Mouse (Mus musculus) right cerebral cortex, postnatal 4 days (tissue): Measurements from ENCODE around the gene Oosp2.

Experiments used
- DNase-seq: peaks from one replicate; pipeline ENCODE4 v3.0.0-alpha.2; 2022

Gene Oosp2

GRCm38 (mm10) chr19:11660459-11660858 lies at the start of gene Oosp2:
Gene Oosp2, minus strand, starts transcription at chr19:11660559.
- DNase-seq: no peak

DNA sequence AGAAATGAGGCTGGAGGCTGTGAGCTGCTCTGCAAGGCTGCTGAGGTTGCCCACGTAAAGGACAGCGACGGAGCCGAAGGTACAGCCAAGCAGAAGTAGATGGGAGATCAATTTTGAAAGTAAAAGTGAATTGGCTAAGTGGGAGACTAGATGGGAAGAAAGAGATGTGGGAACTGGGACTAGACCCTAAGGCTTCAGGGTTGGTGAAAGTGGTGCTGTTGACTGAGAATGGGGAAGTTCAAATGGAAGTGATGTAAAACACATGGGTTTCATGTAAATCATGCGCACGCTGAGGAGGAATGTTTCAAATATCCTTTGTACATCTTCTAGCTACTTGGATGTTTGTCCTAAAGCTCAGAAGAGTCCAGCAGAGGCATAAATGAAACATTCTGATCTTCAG lies 38.0 kb upstream of the Oosp2 start:
- no peak for DNase-seq

GRCm38 (mm10) chr19:11696755-11697154 lies 36.4 kb upstream of the Oosp2 start, which contains the start of gene Oosp3:
Gene Oosp3, plus strand, starts transcription at chr19:11697055.
- no peak for DNase-seq

GRCm38 (mm10) chr19:11691454-11691853 lies 31.1 kb upstream of the Oosp2 start:
- DNase-seq: no peak

GRCm38 (mm10) chr19:11690839-11691238 lies 30.5 kb upstream of the Oosp2 start, which contains the start of gene Oosp1:
Gene Oosp1, minus strand, starts transcription at chr19:11691150.
- DNase-seq: no peak

DNA sequence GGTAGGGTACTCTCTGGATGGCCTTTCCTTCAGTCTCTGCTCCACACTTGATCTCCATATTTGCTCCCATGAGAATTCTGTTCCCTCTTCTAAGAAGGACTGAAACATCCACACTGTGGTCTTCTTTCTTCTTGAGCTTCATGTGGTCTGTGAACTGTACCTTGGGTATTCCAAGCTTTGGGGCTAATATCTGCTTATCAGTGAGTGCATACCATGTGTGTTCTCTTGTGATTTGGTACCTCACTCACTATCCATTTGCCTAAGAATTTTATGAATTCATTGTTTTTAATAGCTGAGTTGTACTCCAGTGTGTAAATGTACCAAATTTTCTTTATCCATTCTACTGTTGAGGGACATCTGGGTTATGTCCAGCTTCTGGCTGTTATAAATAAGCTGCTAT lies 1.2 kb upstream of the Oosp2 start:
- DNase-seq: no peak

GRCm38 (mm10) chr19:11659142-11659541 lies 1.2 kb downstream of the Oosp2 start:
- DNase-seq: no peak

DNA sequence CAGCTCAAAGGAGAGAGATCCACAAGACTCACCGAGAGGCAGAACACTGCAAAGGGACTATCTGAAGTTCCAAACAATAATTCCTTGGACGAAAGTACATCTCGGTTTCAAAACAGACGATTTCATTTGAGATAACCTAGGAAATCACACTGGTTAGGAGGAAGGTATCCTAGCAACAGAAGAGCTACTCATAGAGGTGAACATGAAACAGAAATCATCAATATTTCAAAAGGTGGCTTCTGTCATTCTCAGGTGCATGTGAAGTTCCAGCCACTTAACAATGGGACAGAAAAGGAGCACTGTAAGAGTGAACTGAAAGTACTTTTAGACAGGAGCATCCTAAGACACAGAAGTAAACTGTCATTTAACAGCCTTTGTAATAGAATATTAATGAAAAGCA lies 10.8 kb downstream of the Oosp2 start:
- no peak for DNase-seq

- DNase-seq: no peak
Measured at GRCm38 (mm10) chr19:11646166-11646565, 14.2 kb downstream of the Oosp2 start.

GRCm38 (mm10) chr19:11640732-11641131 lies 19.6 kb downstream of the Oosp2 start, which contains the start of gene Ms4a3:
Gene Ms4a3, minus strand, starts transcription at chr19:11640851.
- no peak for DNase-seq

DNA sequence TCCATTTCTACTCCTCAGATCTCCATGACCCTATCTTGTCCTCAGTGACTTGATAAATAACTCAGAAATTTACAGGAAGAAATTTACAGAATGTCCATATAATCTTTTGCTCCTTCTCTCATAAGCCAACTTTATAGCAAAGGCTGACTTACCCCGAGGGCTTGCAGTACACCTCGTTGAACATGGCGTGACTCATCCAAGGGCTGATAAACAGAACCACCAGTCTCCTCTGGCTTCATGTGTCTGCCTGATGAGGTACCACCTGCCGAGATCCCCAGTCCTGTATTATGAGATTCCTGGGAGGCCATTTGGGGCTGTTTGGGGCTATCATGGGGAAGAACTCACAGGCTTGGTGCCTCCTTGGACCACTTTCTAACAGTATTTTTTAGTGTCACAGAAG lies 21.3 kb downstream of the Oosp2 start:
- no peak for DNase-seq

DNA sequence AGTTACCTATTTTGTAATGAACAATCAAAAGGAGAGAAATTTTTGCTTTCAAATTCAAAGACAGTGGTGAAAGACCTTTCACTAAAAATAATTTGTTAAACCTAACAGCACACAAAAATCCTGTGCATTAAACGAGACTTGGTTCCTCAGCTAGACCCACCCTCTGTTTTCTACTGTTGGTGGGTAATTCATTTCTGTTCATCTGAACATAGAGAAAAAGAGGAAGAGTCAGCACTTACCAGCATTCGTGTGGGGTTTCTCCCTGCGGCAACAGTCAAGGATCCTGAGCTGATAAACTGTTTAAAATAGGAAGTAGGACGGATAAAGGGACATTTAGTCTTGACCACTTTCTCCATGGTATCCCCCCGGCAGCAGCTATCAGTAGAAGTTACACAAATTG lies 24.8 kb downstream of the Oosp2 start:
- DNase-seq: no peak

DNA sequence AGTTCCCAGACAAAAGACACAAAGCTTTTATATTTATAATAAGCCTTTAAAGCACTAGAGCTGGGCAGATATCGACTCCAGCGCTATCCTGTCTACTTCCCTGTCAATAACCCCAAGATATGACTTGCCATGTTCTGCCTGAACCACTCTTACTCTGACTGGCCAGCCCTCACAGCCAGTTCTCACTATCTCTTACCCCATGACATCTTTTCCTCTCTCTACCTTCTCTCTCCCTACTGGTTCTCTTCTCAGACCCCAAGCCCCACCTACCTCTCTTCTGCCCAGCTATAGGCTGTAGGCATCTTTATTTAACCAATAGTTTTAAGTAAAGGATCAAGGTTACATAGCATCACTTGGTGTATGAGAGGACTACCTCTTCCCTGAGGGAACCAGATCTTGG lies 26.0 kb downstream of the Oosp2 start:
- no peak for DNase-seq

DNA sequence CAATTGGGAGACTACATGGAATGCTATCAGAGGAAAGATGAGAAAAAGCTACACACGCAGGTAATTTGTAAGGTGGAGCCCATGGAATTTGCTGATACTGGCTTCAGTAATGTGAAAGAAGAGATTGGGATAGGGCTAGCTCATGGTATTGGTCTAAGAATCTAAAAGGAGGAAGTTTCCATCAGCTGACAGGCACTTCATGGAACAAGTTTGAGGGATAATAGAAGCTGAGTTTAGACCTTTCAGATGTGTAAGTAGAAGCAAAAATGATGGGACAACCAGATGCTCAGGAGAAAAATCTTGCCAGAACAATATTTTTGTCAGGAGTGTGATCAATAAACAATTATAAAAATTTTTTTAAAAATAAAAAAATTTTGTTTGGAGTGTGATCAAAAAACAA lies 26.6 kb downstream of the Oosp2 start:
- DNase-seq: no peak

DNA sequence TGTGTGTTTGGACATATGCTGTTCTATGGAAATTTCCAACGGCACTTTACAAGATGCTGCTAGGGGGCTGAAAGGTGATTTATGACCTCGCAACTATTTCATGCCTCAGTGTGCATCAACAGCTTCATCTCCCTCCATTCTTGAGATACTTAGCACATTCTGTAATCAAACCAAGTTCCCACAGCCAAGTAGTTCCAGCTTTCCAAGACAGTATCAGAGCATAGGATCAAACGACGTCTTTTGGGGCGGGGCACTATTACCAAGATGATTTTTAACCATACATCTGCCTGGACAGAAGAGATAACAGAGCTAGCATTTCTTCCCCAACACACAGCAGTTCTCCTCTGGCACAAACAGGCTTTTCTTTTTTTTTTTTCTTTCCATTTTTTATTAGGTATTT lies 35.1 kb downstream of the Oosp2 start:
- no peak for DNase-seq

DNA sequence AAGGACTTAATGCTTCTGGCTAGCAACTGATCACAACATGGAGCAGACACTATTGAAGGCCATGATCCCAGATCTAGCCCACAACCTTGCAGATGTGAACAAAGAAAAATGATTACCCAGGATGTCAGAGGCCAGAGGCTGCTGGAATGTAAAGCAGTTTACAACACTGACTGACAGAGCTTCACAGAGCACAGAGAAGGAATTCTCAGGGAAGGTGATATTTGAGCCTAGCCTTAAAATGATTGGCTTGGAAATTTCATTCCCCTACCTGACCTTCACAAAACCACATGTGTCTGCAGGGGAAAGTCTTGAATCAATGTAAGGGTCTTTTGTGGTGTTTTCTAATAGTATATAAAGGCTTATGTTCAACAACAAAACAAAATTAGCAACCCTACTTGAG lies 35.6 kb downstream of the Oosp2 start:
- DNase-seq: no peak

DNA sequence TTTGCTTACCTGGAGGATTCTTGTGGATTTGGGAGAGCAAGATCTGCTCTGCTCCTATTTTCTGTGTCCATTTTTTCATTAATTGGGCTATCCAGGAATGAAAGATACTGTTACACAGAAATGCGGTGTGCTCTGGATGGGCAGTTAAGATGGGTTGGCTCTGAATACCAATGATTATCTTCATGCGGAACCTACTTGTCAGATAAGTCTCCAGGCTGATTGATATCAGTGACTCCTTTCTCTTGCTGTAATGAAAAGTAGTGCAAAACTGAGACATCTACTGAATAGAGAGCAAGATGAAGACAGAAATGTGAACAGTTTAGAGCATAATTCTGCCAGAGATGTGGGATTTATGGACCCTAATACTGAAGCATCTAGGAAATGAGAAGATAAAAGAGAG lies 36.8 kb downstream of the Oosp2 start, which contains the start of gene Ms4a2:
Gene Ms4a2 (minus strand): TSS at position 169 of the 400 bp plus-strand sequence.
- no peak for DNase-seq

DNA sequence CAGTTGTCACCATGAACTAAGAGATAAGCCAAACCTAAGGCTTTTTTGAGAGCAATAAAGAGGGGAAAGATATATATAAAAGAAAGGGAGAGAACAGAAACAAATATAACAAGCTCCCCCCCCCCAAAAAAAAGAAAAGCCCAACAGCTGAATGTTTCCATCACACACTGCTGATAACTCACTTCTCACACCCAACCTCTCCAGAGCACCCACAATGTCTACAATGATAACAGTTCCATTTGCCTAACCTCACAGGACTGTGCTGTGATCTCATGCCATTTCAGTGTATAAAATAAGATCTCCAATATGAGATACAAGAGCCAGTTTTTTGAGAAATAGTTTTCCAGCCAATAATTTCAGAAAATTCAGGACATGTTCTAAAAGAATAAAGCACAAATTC lies 42.4 kb downstream of the Oosp2 start:
- no peak for DNase-seq

- DNase-seq: no peak
Measured at GRCm38 (mm10) chr19:11614805-11615204, 45.6 kb downstream of the Oosp2 start.

GRCm38 (mm10) chr19:11613776-11614443 lies 46.4 kb downstream of the Oosp2 start:
- DNase-seq: no peak

DNA sequence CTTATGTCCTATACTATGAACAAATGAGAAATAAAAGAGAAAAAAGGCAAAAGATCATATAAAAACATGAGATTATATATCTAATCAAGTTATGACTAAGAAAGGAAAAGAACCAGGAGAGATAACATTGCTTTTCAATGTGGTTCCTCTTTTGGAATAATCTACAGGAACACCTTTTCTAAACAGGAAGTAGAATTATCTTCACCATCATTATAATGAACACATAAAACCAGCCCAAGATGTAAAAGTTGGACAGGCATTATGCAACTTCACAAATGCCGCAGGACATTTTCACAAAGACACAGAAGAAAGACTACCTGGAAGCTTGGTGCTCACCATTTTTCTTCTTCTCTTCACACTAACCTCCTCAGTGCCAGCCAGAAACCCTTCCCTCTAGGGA lies 47.3 kb downstream of the Oosp2 start:
- no peak for DNase-seq

- no peak for DNase-seq
Measured at GRCm38 (mm10) chr19:11612293-11612692, 48.1 kb downstream of the Oosp2 start.

GRCm38 (mm10) chr19:11611541-11611945 lies 48.8 kb downstream of the Oosp2 start:
- peak; percentile 15 for DNase-seq

DNA sequence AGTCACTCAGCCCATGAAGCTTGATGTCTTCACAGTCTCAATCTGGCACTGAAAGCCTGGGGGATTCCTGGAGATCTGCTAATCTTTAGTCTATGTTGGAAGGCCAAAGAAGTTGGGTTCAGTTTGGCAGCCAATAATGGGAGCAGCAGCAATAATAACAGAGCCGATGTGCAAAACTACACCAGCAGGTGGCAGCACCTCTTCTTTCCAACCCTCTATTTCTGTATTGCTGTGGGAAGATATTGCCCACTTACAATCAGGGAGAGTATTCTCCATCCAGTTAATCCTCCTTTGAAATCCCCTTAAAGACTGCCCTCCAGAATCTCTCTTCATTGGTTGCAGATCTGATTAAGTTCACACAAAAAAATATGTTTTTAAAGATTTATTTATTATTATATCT lies 52.2 kb downstream of the Oosp2 start:
- DNase-seq: peak; percentile 63

DNA sequence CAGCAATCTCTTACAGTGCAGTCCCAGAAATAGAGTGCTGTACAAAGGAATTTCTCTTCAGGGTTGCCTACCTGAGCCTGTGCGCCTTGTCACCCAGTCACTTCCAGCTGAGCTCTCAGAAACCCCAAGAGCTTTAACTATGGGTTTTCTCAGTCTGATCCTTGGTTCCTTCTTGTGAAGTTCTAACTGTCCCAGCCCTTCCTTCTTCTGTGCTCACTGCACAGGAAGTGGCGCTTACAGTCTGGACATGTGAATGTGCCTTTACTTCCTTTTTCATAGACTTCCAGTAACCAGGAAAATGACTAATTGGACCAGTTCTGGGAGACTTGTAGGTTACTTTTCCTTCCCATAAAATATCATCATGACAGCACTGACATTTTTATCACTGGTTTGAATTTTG lies 55.8 kb downstream of the Oosp2 start, which contains the start of gene Ms4a6d:
Gene Ms4a6d (minus strand): TSS at position 247 of the 400 bp plus-strand sequence.
- no peak for DNase-seq
